9 mouse cellular contexts compared by ENCODE assay signal in genomic region chr1:92744528-92745241, GRCm38 (mm10).
DNase-seq lines count a peak whose midpoint lies in the region; ATAC-seq and TF ChIP-seq lines count a peak whose summit lies in the region.
"Had no signal": no experiment of that assay in that cellular context is flagged by ENCODE, and none has a peak within 500 bp of the region (broad histone marks: within the 10 kb centered on the region; RNA-seq: fewer than 3 reads in every experiment).

No protein-coding gene starts in this region.

- DNase-seq in cerebellum, adult 11-12 months = peak; percentile 53
- no peak for DNase-seq in cerebellum, adult 9-10 months
- DNase-seq in ovary, postnatal 36 days (ENCODE audit: low spot score) = peak; percentile 37
- DNase-seq in ovary, postnatal 10 days (ENCODE audit: low spot score) = no peak
- peak; percentile 54 for DNase-seq in heart, postnatal 0 days (ENCODE audit: low spot score)
- DNase-seq in left cerebral cortex, postnatal 14 days (ENCODE audit: low spot score in 2 of 2) = no peak
- no peak for DNase-seq in gastrocnemius, adult 8-10 months (ENCODE audit: low spot score in 2 of 2)

- no peaks in the 10 kb centered on the region for H3K36me3 ChIP-seq in heart, postnatal 0 days (replicated peaks; ENCODE audit: control insufficient read depth, insufficient read depth, low read length)
- H3K36me3 ChIP-seq in stomach, embryonic 16.5 days (ENCODE audit: control insufficient read depth, insufficient read depth, low read length) = no peaks in the 10 kb centered on the region

- intact Hi-C loops in left cerebral cortex, postnatal 14 days (cut with DNase I) = no loop called here

- no peaks in the 10 kb centered on the region for H3K27me3 ChIP-seq in heart, postnatal 0 days (ENCODE audit: control insufficient read depth, insufficient read depth, low read length)
- H3K27me3 ChIP-seq in stomach, embryonic 16.5 days (ENCODE audit: control insufficient read depth, insufficient read depth, low read length) = no peaks in the 10 kb centered on the region

- TF ChIP-seq EP300 in heart, postnatal 0 days (IDR thresholded peaks at IDR 0.05; ENCODE audit: low read depth) = no peak

- 20% methylated on average over 9 of the region's 9 CpGs for WGBS in heart, postnatal 0 days
- 35% methylated on average over 9 of the region's 9 CpGs for WGBS in stomach, embryonic 16.5 days

- no peak overlapping the region for H3K9ac ChIP-seq in heart, postnatal 0 days (replicated peaks; ENCODE audit: low read depth, low read length)
- H3K9ac ChIP-seq in stomach, embryonic 16.5 days (ENCODE audit: low read length) = no peak overlapping the region
- H3K9ac ChIP-seq: liver, embryonic 14.5 days had no signal

- TF ChIP-seq CTCF in heart, postnatal 0 days (IDR thresholded peaks at IDR 0.05; ENCODE audit: low read depth) = no peak

- ATAC-seq in heart, postnatal 0 days (ENCODE audit: insufficient read depth, low read depth) = peak; percentile 57; the same call in 1 of the 2 replicates
- no peak for ATAC-seq in stomach, embryonic 16.5 days (ENCODE audit: insufficient read depth, low FRiP score)

- no peak overlapping the region for H3K4me2 ChIP-seq in heart, postnatal 0 days (ENCODE audit: low read depth, low read length)
- no peak overlapping the region for H3K4me2 ChIP-seq in stomach, embryonic 16.5 days (ENCODE audit: low read depth, low read length)

- H3K9me3 ChIP-seq in heart, postnatal 0 days (replicated peaks; ENCODE audit: control insufficient read depth, low read length) = no peaks in the 10 kb centered on the region
- H3K9me3 ChIP-seq in stomach, embryonic 16.5 days (replicated peaks; ENCODE audit: control insufficient read depth, low read length) = no peaks in the 10 kb centered on the region

- H3K4me1 ChIP-seq in heart, postnatal 0 days (ENCODE audit: control insufficient read depth, insufficient read depth) = peaks cover 18% of the 10 kb centered on the region
- H3K4me1 ChIP-seq in stomach, embryonic 16.5 days (ENCODE audit: control insufficient read depth, insufficient read depth, low read length) = peaks cover 17% of the 10 kb centered on the region

- H3K27ac ChIP-seq in heart, postnatal 0 days (ENCODE audit: low read depth) = peak overlapping the region; percentile 43
- peak overlapping the region; percentile 37; the same call in 1 of the 2 replicates for H3K27ac ChIP-seq in stomach, embryonic 16.5 days (ENCODE audit: low read length)
- H3K27ac ChIP-seq: liver, embryonic 14.5 days had no signal

- H3K4me3 ChIP-seq in heart, postnatal 0 days (ENCODE audit: low read depth, low read length) = no peak overlapping the region
- no peak overlapping the region for H3K4me3 ChIP-seq in stomach, embryonic 16.5 days (replicated peaks; ENCODE audit: low read length)

Comparison
In these comparisons a context has a peak if more than half of its experiments do, and no peak if none do; other contexts are left out.
1. DNase-seq: peak in cerebellum, adult 11-12 months (single experiment), ovary, postnatal 36 days (single experiment) and heart, postnatal 0 days (single experiment); none in cerebellum, adult 9-10 months (single experiment), ovary, postnatal 10 days (single experiment), left cerebral cortex, postnatal 14 days (0 of 2) and gastrocnemius, adult 8-10 months (0 of 2).